Mouse (Mus musculus) lung, postnatal 0 days (tissue): ENCODE results near the gene Rab4b. TPM values are rescaled to one million over a fixed set of nuclear protein-coding genes. Genes with fewer than 3 reads are reported as not detected.

ENCODE experiments used
- ATAC-seq: fragments of 200-750 bp; cut with Nextera tagmentation; 2 replicates; pipeline ENCODE4 v1.8.0; 2017; ENCODE audit warnings: moderate library complexity
- DNase-seq: peaks from one replicate; pipeline ENCODE4 v3.0.0-alpha.2; 2016; ENCODE audit warnings: low spot score
- H3K27ac ChIP-seq: fragments of 300-500 bp; sonication (generic); 2 replicates; pipeline ENCODE4 v1.5.1; 2014; ENCODE audit warnings: antibody characterized with exemption, mild to moderate bottlenecking, low read length, mixed read lengths
- H3K27me3 ChIP-seq: fragments of 300-500 bp; sonication (generic); replicated peaks from 2 replicates; pipeline ENCODE4 v1.6.1; 2014; ENCODE audit warnings: low read length, mixed read lengths; ENCODE audit not compliant: insufficient read depth
- H3K36me3 ChIP-seq: fragments of 300-500 bp; sonication (generic); 2 replicates; pipeline ENCODE4 v1.6.1; 2014; ENCODE audit warnings: low read length, mixed read lengths; ENCODE audit not compliant: insufficient read depth
- H3K4me1 ChIP-seq: fragments of 300-500 bp; sonication (generic); 2 replicates; pipeline ENCODE4 v1.6.1; 2014; ENCODE audit warnings: antibody characterized with exemption, low read depth, low read length, mixed read lengths; ENCODE audit not compliant: insufficient read depth
- H3K4me2 ChIP-seq: fragments of 300-500 bp; sonication (generic); replicated peaks from 2 replicates; pipeline ENCODE4 v1.6.1; 2014; ENCODE audit warnings: low read depth, mild to moderate bottlenecking, low read length, moderate library complexity, mixed read lengths
- H3K4me3 ChIP-seq: fragments of 300-500 bp; sonication (generic); 2 replicates; pipeline ENCODE4 v1.5.1; 2014; ENCODE audit warnings: low read depth, low read length
- H3K9ac ChIP-seq: fragments of 300-500 bp; sonication (generic); replicated peaks from 2 replicates; pipeline ENCODE4 v1.6.1; 2014; ENCODE audit warnings: low read depth, mild to moderate bottlenecking
- H3K9me3 ChIP-seq: fragments of 300-500 bp; sonication (generic); 2 replicates; pipeline ENCODE4 v1.6.1; 2016; ENCODE audit warnings: low read length, mixed read lengths
- CTCF ChIP-seq: IDR thresholded peaks from 2 replicates; pipeline ENCODE4 v1.5.1; 2016; ENCODE audit warnings: antibody characterized with exemption, mild to moderate bottlenecking
- EP300 ChIP-seq: IDR thresholded peaks from 2 replicates; pipeline ENCODE4 v1.6.1; 2016; ENCODE audit warnings: antibody characterized with exemption, mild to moderate bottlenecking, control low read depth
- WGBS: fragments of 180-500 bp; shearing (Covaris S2); extraction: QIAGEN DNeasy Blood & Tissue Kit; methylation state at CpG from one replicate; pipeline ENCODE4 v1.1.7; 2014; 5-methylcytosine and 5-hydroxymethylcytosine counted together
- polyA plus RNA-seq: library from polyadenylated mRNA; unstranded; fragments of >200 nt; fragmentation: Nextera tagmentation; extraction: Ambion mirVana; gene quantifications from 2 replicates; pipeline ENCODE4 v1.2.1, GENCODE M21; 2015

Rab4b gene
- polyA plus RNA-seq, 1 experiment from 2014 or later, result 82.3 TPM

- Histone ChIP-seq H3K9me3 (no peaks in the 10 kb centered on the region), H3K9ac (no peak overlapping the region), H3K27ac (no peak overlapping the region), H3K27me3 (no peaks in the 10 kb centered on the region), H3K4me2 (no peak overlapping the region), H3K4me1 (0 out of 2 replicates have a peak, but pooled peaks cover 8% of the 10 kb centered on the region), H3K4me3 (no peak overlapping the region), H3K36me3 (peaks cover 38% of the 10 kb centered on the region)
- ATAC-seq (no peak), DNase-seq (no peak)
- TF ChIP-seq CTCF (no peak), EP300 (no peak)
- 97% methylated on average over 5 of the region's 5 CpGs for WGBS
Observed at GRCm38 (mm10) chr7:27192434-27192833, 13.7 kb upstream of the Rab4b start.

DNA sequence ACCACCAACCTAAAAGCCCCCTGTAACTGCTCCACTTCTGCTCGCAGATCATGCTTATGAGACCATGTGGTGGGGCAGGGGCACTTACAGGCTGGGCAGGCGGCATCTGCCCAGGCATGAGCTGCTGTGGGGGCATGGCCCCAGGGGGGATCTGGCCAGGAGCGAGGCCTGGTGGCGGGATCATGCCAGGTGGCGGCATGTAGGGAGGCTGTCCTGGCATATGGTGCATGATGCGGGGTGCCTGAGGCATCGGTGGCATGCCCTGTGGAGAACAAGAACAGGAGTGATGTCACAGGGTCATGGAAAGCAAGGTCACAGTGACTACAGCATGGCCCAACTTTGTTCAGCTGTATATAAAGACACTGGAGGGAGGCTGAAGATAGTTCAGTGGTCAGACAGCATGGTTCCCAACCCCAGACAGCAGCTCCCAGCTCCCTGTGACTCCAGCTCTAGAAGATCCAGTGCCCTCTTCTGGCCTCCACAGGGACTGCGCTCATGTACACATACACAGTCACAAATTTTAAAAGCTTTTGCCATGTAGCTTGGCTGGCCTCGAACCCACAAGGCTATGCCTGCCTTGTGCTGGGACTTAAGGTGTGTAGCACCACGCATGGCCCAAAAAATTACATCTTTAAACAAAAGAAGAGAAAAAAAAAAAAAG lies 10.7 kb upstream of the Rab4b start:
- 98% methylated on average over 10 of the region's 10 CpGs for WGBS
- Histone ChIP-seq H3K9ac (no peak overlapping the region), H3K27me3 (no peaks in the 10 kb centered on the region), H3K4me2 (no peak overlapping the region), H3K9me3 (no peaks in the 10 kb centered on the region), H3K27ac (no peak overlapping the region), H3K4me1 (no peaks in the 10 kb centered on the region), H3K4me3 (no peak overlapping the region), H3K36me3 (peaks cover 44% of the 10 kb centered on the region)
- TF ChIP-seq EP300 (no peak), CTCF (peak; percentile 47)
- DNase-seq, result no peak
- 0 out of 2 replicates have a peak, but pooled peaks have one; percentile 23 for ATAC-seq

- no peaks in the 10 kb centered on the region for H3K9me3 ChIP-seq
- ATAC-seq (no peak), DNase-seq (no peak)
- H3K4me2 ChIP-seq, result no peak overlapping the region
- H3K27ac ChIP-seq, result no peak overlapping the region
- no peaks in the 10 kb centered on the region for H3K4me1 ChIP-seq
- TF ChIP-seq CTCF (no peak), EP300 (no peak)
- H3K36me3 ChIP-seq, result peaks cover 36% of the 10 kb centered on the region
- H3K9ac ChIP-seq, result no peak overlapping the region
- no peak overlapping the region for H3K4me3 ChIP-seq
- H3K27me3 ChIP-seq, result no peaks in the 10 kb centered on the region
- 95% methylated on average over 5 of the region's 5 CpGs for WGBS
Observed at GRCm38 (mm10) chr7:27185986-27186385, 7.3 kb upstream of the Rab4b start.

DNA sequence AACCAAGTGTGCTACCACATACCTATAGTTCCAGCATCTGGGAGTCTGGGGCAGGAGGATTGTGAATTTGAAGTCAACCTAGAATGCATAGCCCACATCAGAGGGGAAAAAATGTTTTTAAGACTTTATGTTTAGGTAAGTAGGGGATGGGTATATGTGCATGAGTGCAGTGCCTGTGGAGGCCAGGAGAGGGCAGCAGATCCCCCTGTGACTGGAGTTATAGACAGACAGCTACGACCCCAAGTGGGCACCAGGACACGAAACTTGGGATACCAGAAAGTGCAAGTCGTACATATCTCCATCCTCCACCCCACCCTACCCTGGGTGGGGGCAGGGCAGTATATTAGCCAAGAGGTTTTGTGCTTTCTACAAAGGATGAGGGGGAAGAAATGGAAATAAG lies 6.3 kb upstream of the Rab4b start:
- DNase-seq (no peak), ATAC-seq (peak; percentile 15; the same call in 1 of the 2 replicates)
- no peak overlapping the region for H3K9ac ChIP-seq
- no peak for TF ChIP-seq EP300
- peak; percentile 82 for TF ChIP-seq CTCF
- WGBS, result 45% methylated on average over 3 of the region's 3 CpGs
- no peak overlapping the region for H3K4me3 ChIP-seq
- no peak overlapping the region for H3K27ac ChIP-seq
- H3K27me3 ChIP-seq, result no peaks in the 10 kb centered on the region
- no peak overlapping the region for H3K4me2 ChIP-seq
- H3K9me3 ChIP-seq, result no peaks in the 10 kb centered on the region
- H3K36me3 ChIP-seq, result peaks cover 26% of the 10 kb centered on the region
- no peaks in the 10 kb centered on the region for H3K4me1 ChIP-seq

DNA sequence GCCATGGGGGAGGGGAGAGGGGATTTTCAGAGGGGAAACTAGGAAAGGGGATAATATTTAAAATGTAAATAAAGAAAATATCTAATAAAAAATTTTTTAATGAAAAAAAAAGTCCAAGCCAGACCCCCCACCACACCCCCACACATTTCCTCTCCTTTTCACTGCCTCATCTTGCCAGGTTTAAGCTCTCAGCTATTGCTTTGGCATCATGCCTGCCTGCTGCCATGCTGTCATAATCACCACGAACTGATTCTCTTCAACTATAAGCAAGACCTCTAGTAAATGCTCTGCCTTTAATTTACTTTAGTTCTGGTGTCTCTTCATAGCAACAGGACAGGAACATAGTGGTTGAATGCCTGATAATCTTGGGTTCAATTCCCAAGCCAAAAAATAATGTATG lies 3.8 kb upstream of the Rab4b start:
- H3K27ac ChIP-seq, result no peak overlapping the region

DNA sequence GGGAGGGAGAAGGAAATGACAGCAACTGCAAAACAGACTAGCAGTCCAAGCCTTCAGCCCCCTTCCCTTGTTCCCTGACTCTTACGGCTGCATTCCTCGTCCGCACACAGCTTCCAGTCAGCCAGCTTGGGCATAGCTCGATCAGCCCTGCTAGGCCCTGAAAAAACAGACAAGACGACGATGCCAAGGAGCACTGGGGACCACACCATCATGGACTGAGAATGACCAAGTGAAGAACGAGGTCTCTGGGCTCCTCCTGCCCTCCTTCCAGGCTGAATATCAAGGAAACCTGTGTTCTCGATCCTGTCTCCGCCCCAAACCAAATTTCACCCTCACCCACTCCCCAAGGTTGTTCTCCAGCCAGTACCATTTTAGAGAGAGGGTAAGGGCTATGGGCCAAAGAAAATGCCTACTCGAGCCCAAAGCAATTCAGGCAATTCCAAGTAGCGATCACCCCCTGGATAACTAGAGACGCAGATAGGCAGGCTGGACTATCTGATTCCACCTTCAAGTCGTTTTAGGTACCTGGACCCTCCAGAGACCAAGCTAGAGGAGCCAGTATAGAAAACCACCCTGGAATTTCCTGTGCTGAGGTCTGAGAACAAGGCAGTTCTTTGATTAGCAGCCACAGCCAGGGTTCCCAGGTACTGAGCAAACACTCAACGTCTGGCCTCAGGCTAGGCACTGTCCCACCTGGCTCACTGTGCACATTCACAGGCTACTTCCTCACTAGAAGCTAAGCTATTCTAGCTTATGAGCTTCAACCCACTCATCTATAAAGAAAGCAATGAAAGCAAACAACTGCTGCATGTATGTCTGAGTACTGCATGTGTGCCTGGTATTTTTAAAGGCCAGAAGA lies 2.4 kb upstream of the Rab4b start, which contains the start of the genes Gm21983 and Mia:
Gene Gm21983, minus strand, starts transcription at position 250 of the 859 bp plus-strand sequence.
Gene Mia, minus strand, starts transcription at position 321 of the 859 bp plus-strand sequence.
- Histone ChIP-seq H3K4me2 (no peak within 1 kb of the TSS), H3K4me1 (peaks cover 8% of the 10 kb centered on the region; the same call in 1 of the 2 replicates), H3K9me3 (no peaks in the 10 kb centered on the region), H3K9ac (no peak within 1 kb of the TSS), H3K36me3 (0 out of 2 replicates have a peak, but pooled peaks cover 4% of the 10 kb centered on the region), H3K27ac (peak within 1 kb of the TSS; percentile 59), H3K27me3 (no peaks in the 10 kb centered on the region), H3K4me3 (no peak within 1 kb of the TSS)
- 41% methylated on average over 14 of the region's 14 CpGs for WGBS
- ATAC-seq, result no peak
- DNase-seq, result peak; percentile 64
- no peak for TF ChIP-seq EP300
- no peak for TF ChIP-seq CTCF

More for the DNA sequence above, 3.8 kb upstream of the Rab4b start:
- Histone ChIP-seq H3K9me3 (no peaks in the 10 kb centered on the region), H3K4me2 (no peak overlapping the region), H3K4me1 (peaks cover 8% of the 10 kb centered on the region; the same call in 1 of the 2 replicates), H3K27me3 (no peaks in the 10 kb centered on the region), H3K9ac (no peak overlapping the region), H3K36me3 (0 out of 2 replicates have a peak, but pooled peaks cover 6% of the 10 kb centered on the region), H3K4me3 (no peak overlapping the region)
- TF ChIP-seq CTCF, result no peak
- TF ChIP-seq EP300, result no peak
- DNase-seq (no peak), ATAC-seq (no peak)
- 43% methylated on average over 1 of the region's 1 CpGs for WGBS
